Mouse (Mus musculus) gastrocnemius, postnatal 10 days (tissue): ENCODE results near the gene Gm45021. TPM values are rescaled to one million over a fixed set of nuclear protein-coding genes. Genes with fewer than 3 reads are reported as not detected.
A peak's percentile ranks its signal among the peaks of the same experiment; 100 is the strongest.
"Not testable (repeated sequence)": the region's sequence is repeated elsewhere in the genome, so short reads cannot be mapped to it uniquely, and the experiment has no call there.

Experiments
- DNase-seq: peaks from one replicate; pipeline ENCODE4 v3.0.0; 2021; ENCODE audit warnings: mixed read lengths
- total RNA-seq, 2 experiments: library from RNA; stranded (reverse); gene quantifications; 2 replicates each; pipeline ENCODE4 v1.2.3; 2021

Gene Gm45021
- total RNA-seq, 2 experiments from 2014 or later = not detected

DNA sequence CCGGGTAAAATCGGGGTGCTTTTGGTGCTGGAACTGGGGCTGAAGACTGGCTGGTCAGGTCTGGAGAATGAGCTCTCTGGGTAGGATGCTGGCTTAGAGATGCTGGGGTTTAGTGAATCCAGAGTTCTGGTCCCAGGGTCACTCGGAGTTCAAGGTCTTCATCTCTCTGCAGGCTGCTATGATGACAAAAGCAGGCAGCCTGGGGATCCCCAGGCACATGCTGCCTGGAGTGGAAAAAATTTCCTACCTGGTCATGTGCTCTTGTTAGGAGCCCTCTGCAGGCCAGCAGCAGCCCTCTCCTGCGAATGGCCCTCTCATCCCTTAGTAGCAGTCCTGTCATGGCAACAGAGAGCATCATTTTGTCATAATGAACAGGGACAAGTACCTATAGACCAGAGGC, 24.1 kb downstream of the Gm45021 start:
- no peak for DNase-seq

GRCm38 (mm10) chr6:48614756-48615155, 25.3 kb downstream of the Gm45021 start:
- DNase-seq = no peak

- no peak for DNase-seq
Observed at GRCm38 (mm10) chr6:48620031-48620430, 30.6 kb downstream of the Gm45021 start.

DNA sequence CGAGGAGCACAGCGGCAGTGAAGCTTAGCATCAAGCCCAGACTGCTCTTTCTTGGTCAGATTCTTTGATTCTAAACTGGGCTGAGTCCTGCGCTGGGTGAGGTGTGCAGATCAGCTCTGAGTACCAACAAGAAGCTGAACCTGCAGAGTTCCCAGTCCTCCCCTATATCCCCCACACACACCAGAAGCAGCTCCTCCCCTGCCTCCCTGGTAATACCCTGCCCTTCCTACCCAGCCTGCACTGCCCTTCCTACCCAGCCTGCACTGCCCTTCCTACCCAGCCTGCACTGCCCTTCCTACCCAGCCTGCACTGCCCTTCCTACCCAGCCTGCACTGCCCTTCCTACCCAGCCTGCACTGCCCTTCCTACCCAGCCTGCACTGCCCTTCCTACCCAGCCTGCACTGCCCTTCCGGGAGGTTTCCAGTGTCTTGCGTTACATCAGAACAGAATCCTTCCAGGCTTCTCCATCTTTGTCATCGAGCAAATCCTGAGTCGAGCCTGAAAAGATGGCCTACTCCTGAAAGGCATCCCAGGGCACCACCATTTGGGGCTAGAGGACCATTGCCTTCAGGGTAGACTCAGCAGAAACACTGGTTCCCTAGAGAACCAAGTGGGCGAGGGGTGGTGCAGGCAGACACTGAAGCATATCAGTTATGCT, 32.9 kb downstream of the Gm45021 start:
- DNase-seq = not testable (repeated sequence)

DNA sequence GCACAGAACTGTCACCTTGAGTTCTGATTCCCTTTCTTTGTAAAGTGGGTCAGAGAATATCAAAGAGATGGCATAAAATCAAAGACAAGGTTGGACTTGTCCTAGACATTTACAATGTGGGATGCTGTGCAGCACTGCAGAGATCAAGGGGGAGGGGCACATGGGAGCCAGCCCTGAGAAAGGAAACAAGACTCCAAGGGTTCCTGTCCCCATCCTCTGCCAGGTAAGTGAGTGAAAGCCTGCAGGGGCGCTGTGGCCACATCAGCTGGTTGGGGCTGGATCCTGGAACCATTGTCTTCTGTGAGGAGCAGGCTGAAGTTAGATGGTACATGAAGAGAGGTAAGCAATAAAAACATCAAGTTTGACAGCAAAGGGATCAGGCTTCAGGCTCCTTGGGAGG, 34.0 kb downstream of the Gm45021 start:
- DNase-seq = no peak

GRCm38 (mm10) chr6:48626464-48626863, 37.1 kb downstream of the Gm45021 start, which contains the start of gene AI854703:
Gene AI854703, plus strand, starts transcription at chr6:48626764.
- no peak for DNase-seq

GRCm38 (mm10) chr6:48626984-48627383, 37.6 kb downstream of the Gm45021 start:
- peak; percentile 54 for DNase-seq

DNA sequence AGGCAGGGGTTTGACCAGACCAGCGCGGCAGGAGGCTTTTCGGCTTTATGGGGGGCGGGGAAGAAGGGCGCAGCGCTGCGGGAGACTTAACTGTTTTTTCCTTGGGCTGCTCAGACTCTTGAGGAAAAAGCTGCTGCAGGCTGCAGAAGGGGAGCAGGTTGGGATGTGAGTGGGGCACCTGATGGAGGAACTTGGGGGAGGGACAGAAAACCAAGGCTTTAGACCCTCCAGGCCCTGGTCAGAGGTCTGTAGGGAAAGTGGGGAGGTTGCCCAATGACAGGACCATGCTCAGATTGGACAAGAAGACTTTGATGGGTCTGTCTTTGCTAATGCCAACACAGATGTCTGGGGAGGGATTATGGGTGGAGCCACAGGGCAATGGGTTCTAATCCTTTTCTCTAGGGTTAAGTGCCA, 38.1 kb downstream of the Gm45021 start:
- DNase-seq = no peak

GRCm38 (mm10) chr6:48628377-48628776, 39.0 kb downstream of the Gm45021 start:
- no peak for DNase-seq

DNA sequence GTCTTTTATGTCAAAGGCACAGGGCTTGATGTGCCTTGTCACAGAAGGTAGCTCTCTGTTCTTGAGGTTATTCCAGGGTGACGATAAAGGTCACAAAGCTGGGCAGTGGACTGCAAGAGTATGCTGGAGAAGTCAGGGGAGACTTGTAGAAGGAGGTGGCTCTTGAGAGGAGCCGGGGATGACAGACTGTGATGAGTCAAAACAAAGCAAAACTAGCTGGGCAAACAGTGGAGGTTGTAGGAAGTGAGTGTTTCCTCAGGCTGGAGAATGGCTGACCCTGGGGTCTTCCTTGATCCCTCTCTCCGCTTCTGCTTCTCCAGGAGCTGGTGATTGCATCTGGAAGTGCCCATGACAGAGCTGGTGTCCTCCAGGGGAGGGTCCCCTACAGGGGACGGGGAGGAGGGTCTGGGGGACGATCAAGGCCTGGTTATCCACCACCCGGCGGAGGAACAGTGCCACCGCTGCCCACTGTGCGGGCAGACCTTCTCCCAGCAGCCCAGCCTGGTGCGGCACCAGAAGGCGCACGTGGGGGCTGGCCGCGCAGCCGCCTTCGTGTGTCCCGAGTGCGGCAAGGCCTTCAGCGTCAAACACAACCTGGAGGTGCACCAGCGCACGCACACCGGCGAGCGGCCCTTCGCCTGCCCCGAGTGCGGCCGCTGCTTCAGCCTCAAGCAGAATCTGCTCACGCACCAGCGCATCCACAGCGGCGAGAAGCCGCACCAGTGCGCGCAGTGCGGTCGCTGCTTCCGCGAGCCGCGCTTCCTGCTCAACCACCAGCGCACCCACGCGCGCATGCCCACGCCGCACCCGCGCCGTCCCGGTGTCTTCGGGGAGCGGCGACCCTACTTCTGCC, 39.6 kb downstream of the Gm45021 start:
- no peak for DNase-seq

- DNase-seq = no peak
Observed at GRCm38 (mm10) chr6:48629661-48630034, 40.2 kb downstream of the Gm45021 start.

GRCm38 (mm10) chr6:48630831-48631230, 41.4 kb downstream of the Gm45021 start:
- no peak for DNase-seq

DNA sequence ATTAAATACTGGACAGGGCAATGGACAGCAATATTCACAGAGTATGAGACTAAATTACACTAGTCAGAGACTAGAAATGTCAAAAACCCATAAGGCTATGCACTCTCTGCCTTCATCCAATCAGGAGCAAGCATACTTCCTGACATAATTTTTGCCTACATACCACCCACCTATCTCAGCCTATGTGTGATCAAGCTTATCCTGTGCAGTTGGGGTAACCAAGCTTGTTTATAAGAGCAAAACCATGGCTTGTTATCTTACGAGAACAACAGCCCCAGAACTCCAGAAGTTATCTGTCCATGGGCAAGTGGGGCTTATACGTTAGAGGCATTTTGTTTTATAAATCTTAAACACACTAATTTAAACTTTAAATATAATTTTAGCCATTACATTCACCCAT, 45.7 kb downstream of the Gm45021 start:
- no peak for DNase-seq

DNA sequence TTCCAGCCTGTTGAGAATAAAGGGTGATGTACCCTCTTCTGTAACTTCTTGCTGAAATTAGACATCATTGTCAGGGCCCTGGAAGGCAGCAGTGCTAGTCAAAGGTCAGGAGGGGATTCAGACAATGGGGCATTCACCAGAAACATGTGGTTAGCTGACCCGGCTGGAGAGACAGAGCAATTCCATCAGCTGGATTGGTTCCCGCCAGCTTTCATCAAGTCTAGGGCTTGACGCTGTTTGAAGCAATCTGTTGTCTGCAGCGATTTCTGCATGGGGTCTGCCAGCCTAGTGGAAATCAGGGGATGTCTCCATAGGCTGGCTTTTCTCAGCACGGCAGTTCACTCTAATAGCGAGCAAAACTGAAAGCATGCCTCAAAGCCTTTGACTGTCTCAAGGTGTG, 47.1 kb downstream of the Gm45021 start:
- DNase-seq = no peak

DNA sequence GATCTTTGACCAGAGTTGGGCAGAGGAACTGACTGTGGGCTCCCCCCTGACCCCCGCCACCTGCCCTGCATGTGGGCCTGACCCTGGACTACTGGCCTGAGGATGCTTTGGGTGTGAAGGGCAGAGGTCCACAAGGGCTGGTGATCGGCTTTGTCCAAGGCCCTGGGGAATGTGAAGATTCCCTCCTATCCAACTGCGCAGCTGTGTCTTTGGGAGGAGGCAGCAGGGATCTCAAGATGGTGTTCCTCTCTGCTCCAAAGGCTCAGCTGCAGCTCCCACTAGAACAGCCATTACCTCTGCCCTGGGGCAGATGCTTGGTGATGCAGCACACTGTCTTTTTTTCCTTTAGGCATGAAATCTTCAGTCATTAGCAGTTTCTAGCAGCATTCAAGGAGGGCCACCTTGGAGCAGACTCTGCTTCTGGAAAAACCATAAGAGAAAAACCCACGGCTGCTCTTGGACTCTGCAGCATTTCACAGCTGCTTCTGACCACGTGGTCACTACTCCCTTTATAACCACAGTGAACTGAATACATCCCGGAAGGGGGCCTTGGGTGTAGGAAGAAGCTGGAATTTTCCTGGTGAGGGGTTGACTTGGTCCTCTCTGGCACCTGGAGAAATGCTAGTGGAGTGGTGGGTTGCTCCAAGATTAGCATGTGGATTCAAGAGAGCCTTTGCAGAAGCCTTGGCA, 48.5 kb downstream of the Gm45021 start:
- no peak for DNase-seq

- DNase-seq = no peak
Observed at GRCm38 (mm10) chr6:48638553-48638952, 49.1 kb downstream of the Gm45021 start.

GRCm38 (mm10) chr6:48641391-48641790, 52.0 kb downstream of the Gm45021 start:
- DNase-seq = no peak

DNA sequence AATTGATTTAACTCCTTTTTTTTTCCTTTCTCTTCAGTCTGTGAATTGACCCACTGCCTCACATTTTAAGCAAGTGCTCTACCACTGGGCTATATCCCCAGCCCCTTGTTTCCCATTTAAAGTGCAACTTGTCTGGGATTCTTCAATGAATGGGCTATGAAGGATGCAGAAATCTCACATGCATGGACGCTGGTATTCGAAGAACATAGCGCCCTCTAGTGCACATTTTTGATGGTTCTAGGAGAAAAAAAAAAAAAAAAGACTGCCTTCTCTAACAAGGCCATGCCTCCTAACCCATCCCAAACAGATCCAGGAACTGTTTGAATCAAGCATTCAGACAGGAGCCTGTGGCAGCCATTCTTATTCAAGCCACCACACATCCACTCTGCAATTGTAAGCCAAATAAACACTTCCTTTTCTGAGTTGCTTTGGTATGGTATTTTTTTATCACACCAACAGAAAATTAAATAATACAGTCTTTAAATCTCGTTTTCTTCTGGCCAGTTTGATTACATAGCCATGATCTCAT, 53.4 kb downstream of the Gm45021 start:
- no peak for DNase-seq

DNA sequence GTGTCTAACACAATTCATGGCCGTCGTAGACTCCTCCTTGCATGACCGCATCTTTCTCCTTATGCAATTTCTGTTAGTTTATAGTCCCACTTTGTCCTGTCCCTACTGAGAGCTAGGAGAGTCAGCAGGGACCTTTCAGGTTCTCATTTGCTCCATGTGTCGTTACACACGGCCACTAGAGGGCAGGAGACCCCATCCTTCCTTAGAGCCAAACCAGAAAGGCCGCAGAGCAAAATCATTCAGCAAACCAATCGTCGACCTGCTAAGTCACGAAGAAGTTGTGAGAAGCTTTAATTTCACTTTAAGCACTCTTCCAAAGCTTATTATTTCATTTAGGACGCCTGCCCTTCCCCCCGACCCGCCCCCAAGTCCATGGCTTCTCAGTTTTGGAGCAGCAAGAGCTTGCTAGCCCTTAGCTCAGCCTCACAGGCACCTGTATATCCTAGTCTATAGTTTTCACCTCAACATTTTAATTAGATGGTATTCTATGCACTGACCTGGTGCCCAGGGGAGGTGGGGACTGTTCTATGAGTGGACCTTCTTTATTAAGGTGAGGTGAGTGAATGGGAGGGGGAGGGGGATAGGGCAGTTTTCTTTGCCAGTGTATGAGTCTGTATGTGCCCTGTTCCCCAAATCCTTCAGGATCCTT, 56.4 kb downstream of the Gm45021 start:
- peak; percentile 62 for DNase-seq

DNA sequence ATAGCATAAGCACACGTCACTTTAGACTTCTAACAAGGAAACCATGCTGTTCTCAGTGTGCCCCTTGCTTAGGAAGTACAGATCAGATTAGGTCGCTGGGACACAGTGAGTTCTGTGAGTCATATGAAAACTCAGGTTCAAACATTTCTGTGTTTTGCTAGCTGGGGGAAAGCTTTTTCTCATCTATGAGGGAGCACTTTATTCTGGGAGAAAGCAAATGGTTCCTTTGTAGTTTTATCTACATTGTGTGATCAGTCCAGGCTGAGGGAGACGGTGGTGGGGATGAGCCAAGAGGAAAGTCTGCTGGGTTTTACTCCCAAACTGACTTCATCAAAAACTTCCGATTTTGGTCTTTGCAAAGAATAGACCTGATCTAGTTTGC, 56.9 kb downstream of the Gm45021 start:
- DNase-seq = no peak

GRCm38 (mm10) chr6:48646995-48647394, 57.6 kb downstream of the Gm45021 start, which contains the start of gene Gimap8:
Gene Gimap8, plus strand, starts transcription at chr6:48647234.
- no peak for DNase-seq

GRCm38 (mm10) chr6:48647611-48648010, 58.2 kb downstream of the Gm45021 start:
- DNase-seq = no peak
